Mouse (Mus musculus) heart, embryonic 15.5 days (tissue): ENCODE data around the gene Bloc1s1. TPM values are rescaled to one million over a fixed set of nuclear protein-coding genes. Genes with fewer than 3 reads are reported as not detected.

Experiments
- ATAC-seq: fragments of 200-750 bp; cut with Nextera tagmentation; replicated peaks from 2 replicates; pipeline ENCODE4 v1.8.0; 2017; ENCODE audit warnings: low read depth, moderate TSS enrichment; ENCODE audit not compliant: insufficient number of reproducible peaks, insufficient read depth, low FRiP score
- H3K27ac ChIP-seq: fragments of 300-500 bp; sonication (generic); 2 replicates; pipeline ENCODE4 v1.5.1; 2015; ENCODE audit warnings: mild to moderate bottlenecking, inconsistent platforms
- H3K27me3 ChIP-seq: fragments of 300-500 bp; sonication (generic); 2 replicates; pipeline ENCODE4 v1.6.1; 2015; ENCODE audit warnings: inconsistent platforms
- H3K36me3 ChIP-seq: fragments of 300-500 bp; sonication (generic); 2 replicates; pipeline ENCODE4 v1.6.1; 2015; ENCODE audit warnings: mild to moderate bottlenecking, inconsistent platforms
- H3K4me1 ChIP-seq: fragments of 300-500 bp; sonication (generic); replicated peaks from 2 replicates; pipeline ENCODE4 v1.6.1; 2015; ENCODE audit warnings: inconsistent platforms
- H3K4me2 ChIP-seq: fragments of 300-500 bp; sonication (generic); 2 replicates; pipeline ENCODE4 v1.6.1; 2015; ENCODE audit warnings: inconsistent platforms, mild to moderate bottlenecking, moderate library complexity
- H3K4me3 ChIP-seq: fragments of 300-500 bp; sonication (generic); 2 replicates; pipeline ENCODE4 v1.5.1; 2015; ENCODE audit warnings: mild to moderate bottlenecking, inconsistent platforms
- H3K9ac ChIP-seq: fragments of 300-500 bp; sonication (generic); 2 replicates; pipeline ENCODE4 v1.6.1; 2015; ENCODE audit warnings: mild to moderate bottlenecking, inconsistent platforms
- H3K9me3 ChIP-seq: fragments of 300-500 bp; sonication (generic); replicated peaks from 2 replicates; pipeline ENCODE4 v1.6.1; 2016; ENCODE audit warnings: inconsistent platforms
- WGBS: fragments of 180-500 bp; shearing (Covaris S2); methylation state at CpG from one replicate; pipeline ENCODE4 v1.1.7; 2015; ENCODE audit warnings: mixed read lengths; 5-methylcytosine and 5-hydroxymethylcytosine counted together
- polyA plus RNA-seq: library from polyadenylated mRNA; unstranded; fragments of >200 nt; fragmentation: Nextera tagmentation; extraction: Ambion mirVana; gene quantifications from 2 replicates; pipeline ENCODE4 v1.2.1, GENCODE M21; 2015

Gene Bloc1s1
- polyA plus RNA-seq, 1 experiment from 2014 or later, result 208 TPM

DNA sequence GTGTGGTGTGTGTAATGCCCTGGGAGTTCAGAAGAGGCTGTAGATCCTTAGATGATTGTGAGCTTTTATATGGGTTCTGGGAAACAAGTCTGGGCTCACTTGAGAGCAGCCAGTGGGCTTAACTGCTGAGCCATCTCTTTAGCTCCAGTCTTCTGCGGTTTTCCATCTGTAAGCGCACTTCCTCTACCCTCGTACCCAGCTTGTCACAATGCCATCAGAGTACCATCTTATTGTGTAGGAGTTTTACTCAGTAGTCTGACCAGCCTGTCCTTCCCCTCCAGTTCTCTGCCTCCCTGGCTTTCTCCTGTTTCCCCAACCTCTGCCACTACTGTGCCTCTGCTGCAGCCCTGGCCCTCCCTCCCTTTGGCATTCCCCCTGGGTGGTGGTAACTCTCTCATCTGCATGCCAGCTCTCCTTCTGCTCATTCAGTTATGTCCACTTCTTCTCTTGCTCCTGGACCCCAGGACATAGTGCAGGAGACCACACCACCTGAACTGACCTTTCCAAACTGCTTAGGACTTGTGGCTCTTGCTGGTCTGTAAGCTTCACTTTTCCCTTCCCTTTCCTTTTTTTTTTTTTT, 21.3 kb downstream of the Bloc1s1 start:
- H3K9me3 ChIP-seq, result no peaks in the 10 kb centered on the region
- 0 out of 2 replicates have a peak, but pooled peaks cover 4% of the 10 kb centered on the region for H3K27me3 ChIP-seq
- no peaks in the 10 kb centered on the region for H3K4me1 ChIP-seq
- H3K4me3 ChIP-seq, result no peak overlapping the region
- no peaks in the 10 kb centered on the region for H3K36me3 ChIP-seq
- H3K9ac ChIP-seq, result no peak overlapping the region
- H3K27ac ChIP-seq, result no peak overlapping the region
- 85% methylated on average over 3 of the region's 3 CpGs for whole genome bisulfite sequencing
- no peak for ATAC-seq
- no peak overlapping the region for H3K4me2 ChIP-seq

GRCm38 (mm10) chr10:128901409-128901808, 22.4 kb downstream of the Bloc1s1 start:
- 69% methylated on average over 1 of the region's 1 CpGs for WGBS
- Histone ChIP-seq H3K27me3 (peaks cover 12% of the 10 kb centered on the region), H3K4me1 (peaks cover 2% of the 10 kb centered on the region), H3K9me3 (no peaks in the 10 kb centered on the region), H3K4me2 (no peak overlapping the region), H3K36me3 (no peaks in the 10 kb centered on the region), H3K9ac (no peak overlapping the region), H3K27ac (no peak overlapping the region), H3K4me3 (no peak overlapping the region)
- no peak for ATAC-seq

DNA sequence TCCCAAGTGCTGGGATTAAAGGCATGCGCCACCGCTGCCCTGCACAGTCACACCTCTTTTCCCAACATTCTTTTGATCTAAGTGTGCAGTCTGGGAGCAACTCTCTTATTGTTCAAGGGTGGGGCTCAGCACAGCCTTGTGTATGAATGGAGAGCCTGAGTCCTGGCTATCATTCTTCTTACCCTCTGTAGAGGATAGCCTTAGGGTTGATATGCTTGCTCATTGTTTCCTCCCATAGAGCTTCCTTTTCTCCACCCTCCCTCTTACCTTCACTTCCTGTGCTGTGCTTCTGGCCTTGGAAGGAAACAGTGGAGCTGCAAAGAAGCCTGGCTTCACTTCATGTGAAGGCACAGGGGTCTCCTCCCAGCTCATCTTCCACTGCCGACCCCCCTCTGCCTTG, 23.1 kb downstream of the Bloc1s1 start, which contains the start of gene Cd63:
Gene Cd63, plus strand, starts transcription at position 292 of the 400 bp plus-strand sequence.
- Histone ChIP-seq H3K9ac (no peak within 1 kb of the TSS), H3K4me2 (no peak within 1 kb of the TSS), H3K27me3 (peaks cover 16% of the 10 kb centered on the region), H3K4me1 (peaks cover 8% of the 10 kb centered on the region), H3K36me3 (no peaks in the 10 kb centered on the region), H3K4me3 (no peak within 1 kb of the TSS), H3K27ac (no peak within 1 kb of the TSS), H3K9me3 (no peaks in the 10 kb centered on the region)
- 79% methylated on average over 3 of the region's 3 CpGs for WGBS
- no peak for ATAC-seq

DNA sequence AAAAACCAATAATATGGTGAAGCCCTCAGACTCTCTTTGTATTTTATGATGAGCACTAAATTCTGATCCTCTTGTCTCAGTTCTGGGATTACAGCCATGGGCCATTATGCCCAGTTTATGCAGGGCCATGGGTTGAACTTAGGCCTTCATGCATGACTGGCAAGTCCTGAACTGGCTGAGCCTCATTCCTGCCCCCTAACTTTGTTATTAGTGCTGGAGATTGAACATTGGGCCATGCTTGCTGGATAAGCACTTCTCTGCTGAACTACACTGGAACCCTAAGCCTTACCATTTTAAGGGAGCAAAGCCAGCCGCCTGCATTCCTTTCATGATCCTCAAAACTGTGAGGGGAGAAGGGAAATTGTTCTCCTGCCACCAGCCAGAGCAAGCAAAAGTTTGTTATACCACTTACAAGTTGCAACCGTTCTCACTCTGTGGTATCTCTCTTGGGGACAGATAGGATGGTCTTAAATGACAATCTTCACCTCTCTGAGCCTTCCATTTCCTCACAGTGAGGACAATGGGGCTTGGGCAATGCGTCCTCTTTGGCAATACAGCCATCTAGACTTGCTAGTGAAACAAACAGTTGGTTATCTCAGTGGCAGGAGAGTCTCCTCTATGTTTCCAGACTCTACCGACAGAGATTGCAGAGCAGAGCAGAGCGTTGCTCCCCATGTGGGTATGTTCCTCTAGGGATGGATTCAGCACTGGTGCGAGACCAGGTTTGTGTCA, 23.9 kb downstream of the Bloc1s1 start:
- Histone ChIP-seq H3K4me2 (no peak overlapping the region), H3K9me3 (no peaks in the 10 kb centered on the region), H3K9ac (no peak overlapping the region), H3K36me3 (no peaks in the 10 kb centered on the region), H3K4me3 (no peak overlapping the region), H3K4me1 (peaks cover 12% of the 10 kb centered on the region), H3K27me3 (peaks cover 16% of the 10 kb centered on the region), H3K27ac (no peak overlapping the region)
- ATAC-seq, result no peak
- 64% methylated on average over 6 of the region's 6 CpGs for WGBS

- H3K27ac ChIP-seq, result no peak overlapping the region
- H3K4me2 ChIP-seq, result no peak overlapping the region
- no peak for ATAC-seq
- H3K4me3 ChIP-seq, result no peak overlapping the region
- H3K4me1 ChIP-seq, result peaks cover 13% of the 10 kb centered on the region
- 7% methylated on average over 1 of the region's 1 CpGs for WGBS
- peaks cover 22% of the 10 kb centered on the region for H3K27me3 ChIP-seq
- H3K9me3 ChIP-seq, result no peaks in the 10 kb centered on the region
- H3K9ac ChIP-seq, result no peak overlapping the region
- H3K36me3 ChIP-seq, result no peaks in the 10 kb centered on the region
These were observed 26.3 kb downstream of the Bloc1s1 start for GRCm38 (mm10) chr10:128897501-128897900.

- Histone ChIP-seq H3K27me3 (peaks cover 25% of the 10 kb centered on the region), H3K4me2 (no peak overlapping the region), H3K9me3 (no peaks in the 10 kb centered on the region), H3K36me3 (no peaks in the 10 kb centered on the region), H3K4me1 (peaks cover 18% of the 10 kb centered on the region), H3K27ac (no peak overlapping the region), H3K4me3 (no peak overlapping the region), H3K9ac (no peak overlapping the region)
- no peak for ATAC-seq
- WGBS, result 40% methylated on average over 1 of the region's 1 CpGs
These were observed 27.0 kb downstream of the Bloc1s1 start for GRCm38 (mm10) chr10:128896807-128897206.

DNA sequence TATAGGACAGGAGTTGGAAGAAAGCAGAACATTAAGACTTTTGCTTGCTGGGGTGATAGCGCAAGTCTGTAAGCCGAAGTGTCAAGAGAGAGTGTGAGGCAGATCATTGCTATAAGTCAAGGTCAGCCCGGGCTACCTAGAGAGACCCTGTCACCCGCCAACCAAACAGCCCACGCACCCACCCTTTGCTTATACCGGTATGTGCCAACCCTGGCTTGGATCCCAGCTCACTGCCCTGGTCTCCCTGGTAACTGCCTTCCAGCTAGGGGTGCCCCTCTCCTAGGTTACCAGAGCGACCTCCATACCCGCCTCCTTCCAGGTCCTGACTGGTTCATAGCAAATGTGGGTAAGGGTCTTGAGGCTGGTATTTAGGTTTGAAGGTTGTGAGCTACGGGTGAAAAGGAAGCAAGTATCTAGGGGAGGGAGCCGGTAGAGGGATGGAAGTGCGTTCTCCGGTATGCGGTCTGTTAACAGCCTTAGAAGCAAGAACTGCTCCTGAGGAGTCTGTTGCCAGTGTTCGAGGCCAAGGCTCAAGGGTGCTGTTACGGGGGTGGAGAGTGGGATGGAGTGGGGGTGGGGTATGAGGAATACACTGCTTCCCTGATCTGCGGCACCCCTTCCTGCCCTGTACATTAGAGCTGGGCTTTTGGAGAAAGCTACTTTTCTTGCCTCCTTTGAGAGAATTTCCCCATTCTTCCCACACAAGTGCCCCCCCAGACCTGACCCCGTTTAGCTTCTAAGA, 27.7 kb downstream of the Bloc1s1 start:
- H3K4me2 ChIP-seq, result peak overlapping the region; percentile 51
- no peaks in the 10 kb centered on the region for H3K36me3 ChIP-seq
- H3K9ac ChIP-seq, result no peak overlapping the region
- peaks cover 18% of the 10 kb centered on the region for H3K4me1 ChIP-seq
- H3K27ac ChIP-seq, result no peak overlapping the region
- no peaks in the 10 kb centered on the region for H3K9me3 ChIP-seq
- ATAC-seq, result peak; percentile 27; the same call in 1 of the 2 replicates
- peak overlapping the region; percentile 21 for H3K4me3 ChIP-seq
- WGBS, result 7% methylated on average over 17 of the region's 17 CpGs
- peaks cover 25% of the 10 kb centered on the region for H3K27me3 ChIP-seq

DNA sequence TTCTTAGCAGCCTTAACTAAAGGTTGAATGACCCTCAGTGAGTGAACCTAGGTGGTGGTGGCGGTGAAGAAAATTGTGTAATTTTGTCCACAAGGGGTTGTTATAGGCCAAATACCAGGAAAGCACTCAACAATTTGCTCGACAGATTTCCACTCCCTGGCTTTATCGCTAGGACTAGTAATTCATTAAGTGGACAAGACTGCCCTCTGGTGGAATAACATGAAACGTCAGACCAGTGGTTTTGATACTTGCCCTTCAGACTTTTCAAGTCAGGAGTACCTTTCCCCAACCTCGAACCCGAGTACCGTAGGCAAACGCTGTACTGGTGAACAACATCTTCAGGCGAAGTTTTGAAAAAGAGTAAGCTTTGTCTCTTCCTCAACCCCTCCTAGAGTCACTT, 28.4 kb downstream of the Bloc1s1 start:
- H3K36me3 ChIP-seq, result no peaks in the 10 kb centered on the region
- peak overlapping the region; percentile 51 for H3K4me2 ChIP-seq
- H3K27me3 ChIP-seq, result peaks cover 25% of the 10 kb centered on the region
- no peak for ATAC-seq
- H3K27ac ChIP-seq, result no peak overlapping the region
- no peak overlapping the region for H3K9ac ChIP-seq
- under 1% methylated on average over 9 of the region's 9 CpGs for WGBS
- H3K4me1 ChIP-seq, result peaks cover 24% of the 10 kb centered on the region
- no peaks in the 10 kb centered on the region for H3K9me3 ChIP-seq
- peak overlapping the region; percentile 21 for H3K4me3 ChIP-seq

- WGBS, result 4% methylated on average over 9 of the region's 9 CpGs
- Histone ChIP-seq H3K4me1 (peaks cover 44% of the 10 kb centered on the region), H3K27me3 (peaks cover 20% of the 10 kb centered on the region), H3K9me3 (no peaks in the 10 kb centered on the region), H3K4me2 (peak overlapping the region; percentile 94), H3K36me3 (no peaks in the 10 kb centered on the region), H3K4me3 (peak overlapping the region; percentile 77), H3K9ac (peak overlapping the region; percentile 81), H3K27ac (peak overlapping the region; percentile 78; the same call in 1 of the 2 replicates)
- ATAC-seq, result no peak
These were observed 31.6 kb downstream of the Bloc1s1 start for GRCm38 (mm10) chr10:128892246-128892645.

GRCm38 (mm10) chr10:128891296-128892094, 32.3 kb downstream of the Bloc1s1 start, which contains the start of gene Gdf11:
Gene Gdf11 (minus strand): TSS chr10:128891718.
- under 1% methylated on average over 39 of the region's 89 CpGs for WGBS
- peak within 1 kb of the TSS; percentile 94 for H3K4me2 ChIP-seq
- ATAC-seq, result peak; percentile 77
- peaks cover 43% of the 10 kb centered on the region for H3K4me1 ChIP-seq
- peak within 1 kb of the TSS; percentile 78 for H3K27ac ChIP-seq
- H3K27me3 ChIP-seq, result peaks cover 14% of the 10 kb centered on the region
- no peaks in the 10 kb centered on the region for H3K36me3 ChIP-seq
- peak within 1 kb of the TSS; percentile 77 for H3K4me3 ChIP-seq
- no peaks in the 10 kb centered on the region for H3K9me3 ChIP-seq
- H3K9ac ChIP-seq, result peak within 1 kb of the TSS; percentile 81
